Mouse (Mus musculus): ENCODE measurements around the gene Enah. TPM values are rescaled to one million over a fixed set of nuclear protein-coding genes. Genes with fewer than 3 reads are reported as not detected.

Gene Enah
- polyA plus RNA-seq, 1 experiment = 126 TPM

DNA sequence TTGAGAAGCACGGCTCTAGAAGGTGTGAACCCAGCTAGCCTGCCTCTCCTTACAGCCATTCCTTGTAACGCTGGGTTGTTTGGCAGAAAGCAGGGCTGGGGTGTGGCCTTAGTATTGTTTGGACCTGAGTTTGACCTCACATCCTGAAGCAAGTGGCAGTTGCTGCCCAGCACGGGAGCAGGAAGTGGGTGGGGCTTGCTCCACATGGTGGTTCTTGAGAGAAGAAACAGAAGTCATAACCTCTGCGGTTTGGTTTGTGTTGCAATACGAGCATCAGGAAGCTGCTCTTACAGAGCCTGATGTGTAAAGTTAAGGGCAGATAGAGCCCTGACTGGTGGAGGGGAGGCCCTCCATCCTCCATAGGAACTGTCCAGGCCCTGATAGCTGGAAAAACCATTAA is 159.1 kb downstream of the Enah start:
- Histone ChIP-seq H3K27ac (ENCODE audit: insufficient read depth, low read length) (no peak overlapping the region), H3K4me1 (ENCODE audit: control insufficient read depth, insufficient read depth, low read length) (no peaks in the 10 kb centered on the region), H3K4me3 (ENCODE audit: insufficient read depth, low read length) (no peak overlapping the region)
- TF ChIP-seq CTCF (IDR thresholded peaks at IDR 0.05; ENCODE audit: borderline replicate concordance, insufficient read depth, low read length) (no peak), POLR2A (IDR thresholded peaks at IDR 0.05; ENCODE audit: low read depth, low read length) (no peak)

DNA sequence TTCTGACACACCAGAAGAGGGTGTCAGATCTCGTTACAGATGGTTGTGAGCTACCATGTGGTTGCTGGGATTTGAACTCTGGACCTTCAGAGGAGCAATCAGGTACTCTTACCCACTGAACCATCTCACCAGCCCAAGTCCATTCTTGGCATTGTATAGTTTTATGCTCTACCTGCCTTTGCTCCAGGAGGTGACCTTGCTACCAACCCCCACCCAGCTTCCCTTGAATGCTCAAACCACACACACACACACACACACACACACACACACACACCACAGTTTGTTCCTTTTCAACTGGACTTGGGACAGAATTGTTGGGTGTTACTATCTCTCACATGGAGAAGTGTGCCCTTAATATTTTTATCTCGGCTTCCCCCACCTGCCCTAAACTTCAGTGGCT is 163.5 kb downstream of the Enah start:
- H3K27ac ChIP-seq (ENCODE audit: insufficient read depth, low read length) = no peak overlapping the region
- no peak for TF ChIP-seq POLR2A (IDR thresholded peaks at IDR 0.05; ENCODE audit: low read depth, low read length)
- TF ChIP-seq CTCF (IDR thresholded peaks at IDR 0.05; ENCODE audit: borderline replicate concordance, insufficient read depth, low read length) = no peak
- H3K4me1 ChIP-seq (ENCODE audit: control insufficient read depth, insufficient read depth, low read length) = no peaks in the 10 kb centered on the region
- H3K4me3 ChIP-seq (ENCODE audit: insufficient read depth, low read length) = no peak overlapping the region

DNA sequence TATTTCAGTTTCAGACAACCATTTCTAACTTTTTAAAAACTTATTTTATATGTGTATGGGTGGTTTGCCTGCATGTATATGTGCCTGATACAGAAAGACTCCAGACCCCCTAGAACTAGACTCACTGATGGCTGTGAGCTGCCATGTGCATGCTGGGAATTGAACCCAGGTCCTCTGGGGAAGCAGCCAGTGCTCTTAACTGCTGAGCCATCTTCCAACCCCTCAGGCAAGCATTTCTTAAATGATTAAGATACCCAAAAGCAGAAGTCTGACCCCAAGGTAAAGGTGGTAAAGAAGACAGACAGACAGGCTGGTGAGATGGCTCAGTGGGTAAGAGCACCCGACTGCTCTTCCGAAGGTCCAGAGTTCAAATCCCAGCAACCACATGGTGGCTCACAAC is 165.0 kb downstream of the Enah start:
- Histone ChIP-seq H3K27ac (ENCODE audit: insufficient read depth, low read length) (no peak overlapping the region), H3K4me3 (ENCODE audit: insufficient read depth, low read length) (no peak overlapping the region), H3K4me1 (ENCODE audit: control insufficient read depth, insufficient read depth, low read length) (no peaks in the 10 kb centered on the region)
- TF ChIP-seq CTCF (IDR thresholded peaks at IDR 0.05; ENCODE audit: borderline replicate concordance, insufficient read depth, low read length) (no peak), POLR2A (IDR thresholded peaks at IDR 0.05; ENCODE audit: low read depth, low read length) (no peak)

DNA sequence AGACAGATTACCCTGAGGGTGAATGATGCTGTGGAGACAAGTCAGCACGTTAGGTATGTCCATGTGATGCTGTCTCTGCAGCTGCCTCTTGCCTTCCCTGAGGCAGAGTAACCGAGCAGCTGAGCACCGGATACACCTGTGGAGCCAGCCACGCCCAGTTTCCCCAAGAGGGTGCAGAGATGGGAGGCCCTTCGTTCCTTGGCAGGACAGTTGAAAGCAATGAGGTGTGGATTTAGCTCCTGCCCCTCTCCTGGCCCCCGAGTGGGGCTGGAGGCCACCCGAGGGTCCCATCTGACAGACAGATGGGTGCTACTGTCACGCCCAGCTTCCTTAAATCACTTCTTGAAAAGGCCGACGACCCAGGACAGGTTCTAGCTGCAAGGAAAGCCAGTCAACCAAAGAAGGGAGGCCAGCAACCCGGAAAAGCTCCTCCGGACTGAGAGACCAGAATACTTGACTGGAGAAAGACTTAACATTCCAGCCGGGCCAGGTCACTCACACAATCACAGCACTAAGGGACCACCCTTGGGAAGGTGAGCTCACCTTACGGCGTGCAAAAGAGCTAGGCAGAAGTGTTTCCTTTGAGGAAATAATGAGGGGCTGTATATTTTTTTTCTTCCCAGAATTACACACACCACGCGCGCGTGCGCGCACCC is 166.6 kb downstream of the Enah start:
- Histone ChIP-seq H3K4me1 (ENCODE audit: control insufficient read depth, insufficient read depth, low read length) (no peaks in the 10 kb centered on the region; the same call in 1 of the 2 replicates), H3K27ac (ENCODE audit: insufficient read depth, low read length) (no peak overlapping the region), H3K4me3 (ENCODE audit: insufficient read depth, low read length) (no peak overlapping the region)
- TF ChIP-seq POLR2A (IDR thresholded peaks at IDR 0.05; ENCODE audit: low read depth, low read length) (no peak), CTCF (IDR thresholded peaks at IDR 0.05; ENCODE audit: borderline replicate concordance, insufficient read depth, low read length) (no peak)

DNA sequence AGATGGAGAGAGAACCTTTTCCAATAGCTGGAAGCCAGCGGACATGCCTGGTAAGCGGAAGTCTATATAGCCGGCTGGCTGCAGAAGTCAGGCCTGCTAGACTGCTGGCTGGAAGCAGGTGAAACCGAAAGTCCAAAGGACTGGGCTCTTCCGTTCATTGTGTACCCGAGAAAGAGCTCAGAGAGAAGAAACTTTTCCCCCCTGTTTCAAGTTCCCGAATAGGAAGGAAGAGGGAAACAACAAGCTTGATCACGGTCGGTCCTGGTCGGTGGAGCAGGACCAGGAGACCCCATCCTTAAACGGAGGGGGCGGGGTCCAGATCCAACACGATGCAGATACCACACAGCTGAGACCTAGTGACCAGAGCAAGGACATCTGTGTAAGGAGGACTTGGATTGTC is 167.3 kb downstream of the Enah start:
- no peak overlapping the region for H3K4me3 ChIP-seq (ENCODE audit: insufficient read depth, low read length)
- TF ChIP-seq POLR2A (IDR thresholded peaks at IDR 0.05; ENCODE audit: low read depth, low read length) = no peak
- TF ChIP-seq CTCF (IDR thresholded peaks at IDR 0.05; ENCODE audit: borderline replicate concordance, insufficient read depth, low read length) = no peak
- H3K4me1 ChIP-seq (ENCODE audit: control insufficient read depth, insufficient read depth, low read length) = no peaks in the 10 kb centered on the region; the same call in none of the 2 replicates
- no peak overlapping the region for H3K27ac ChIP-seq (ENCODE audit: insufficient read depth, low read length)

DNA sequence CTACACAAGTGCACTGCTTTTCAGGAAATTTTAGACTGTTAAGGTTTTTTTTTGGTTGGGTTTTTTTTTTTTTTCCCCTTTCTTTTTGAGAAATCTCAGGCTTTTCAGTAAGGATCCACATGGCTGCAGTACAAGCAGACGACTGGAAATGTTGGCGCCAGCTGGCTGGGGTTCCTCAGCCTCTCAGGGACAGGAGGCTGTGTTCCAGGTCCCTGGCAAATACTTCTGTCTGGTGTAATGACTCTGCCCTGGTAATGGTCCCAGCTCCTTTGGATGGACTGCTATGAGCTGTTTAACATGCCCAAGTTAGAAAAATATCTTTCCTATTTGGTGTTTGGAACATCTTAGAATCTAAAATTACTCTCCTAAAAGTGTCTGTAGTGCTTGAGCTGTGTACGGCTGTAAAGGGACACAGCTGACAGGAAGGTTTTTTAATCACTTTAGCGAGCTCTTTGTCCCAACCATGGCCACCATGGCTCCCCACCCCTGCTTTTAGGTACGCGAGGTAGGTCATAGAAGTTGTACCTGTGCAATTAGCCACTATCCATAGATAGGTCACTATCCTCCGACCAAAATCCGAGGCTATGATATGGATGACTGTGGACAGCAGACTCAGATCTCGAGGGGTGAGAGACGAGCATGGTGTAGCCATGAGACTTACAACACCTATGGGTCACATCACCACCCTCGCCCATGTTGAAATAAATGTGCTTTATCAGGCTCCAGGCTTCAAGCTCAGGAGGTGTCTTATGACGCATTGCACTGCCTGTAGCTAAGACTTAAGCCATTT is 168.1 kb downstream of the Enah start:
- TF ChIP-seq CTCF (IDR thresholded peaks at IDR 0.05; ENCODE audit: borderline replicate concordance, insufficient read depth, low read length) = no peak
- TF ChIP-seq POLR2A (IDR thresholded peaks at IDR 0.05; ENCODE audit: low read depth, low read length) = no peak

DNA sequence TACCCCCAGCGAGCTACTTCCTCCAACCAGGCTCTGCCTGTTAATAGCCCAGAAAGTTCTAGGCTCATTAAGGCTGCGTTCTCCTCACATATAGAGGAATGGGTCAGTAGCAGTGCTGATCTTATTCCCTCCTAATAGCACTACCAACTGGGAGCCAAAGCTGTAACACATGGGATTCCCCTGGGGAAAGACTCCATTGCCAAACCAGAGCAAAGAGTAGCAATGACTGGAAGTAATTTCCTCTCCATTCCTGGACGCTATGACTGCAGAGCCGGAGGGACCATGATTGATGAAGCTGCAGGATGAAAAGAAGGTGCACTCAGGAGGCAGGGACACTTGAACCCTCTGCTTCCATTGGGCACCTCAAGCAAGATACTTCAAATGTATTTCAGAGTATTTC is 169.3 kb downstream of the Enah start:
- Histone ChIP-seq H3K4me1 (ENCODE audit: control insufficient read depth, insufficient read depth, low read length) (no peaks in the 10 kb centered on the region; the same call in none of the 2 replicates), H3K27ac (ENCODE audit: insufficient read depth, low read length) (no peak overlapping the region), H3K4me3 (ENCODE audit: insufficient read depth, low read length) (no peak overlapping the region)
- no peak for TF ChIP-seq POLR2A (IDR thresholded peaks at IDR 0.05; ENCODE audit: low read depth, low read length)

More for the DNA sequence above, 168.1 kb downstream of the Enah start:
- no peak overlapping the region for H3K4me3 ChIP-seq (ENCODE audit: insufficient read depth, low read length)
- H3K27ac ChIP-seq (ENCODE audit: insufficient read depth, low read length) = no peak overlapping the region
- no peaks in the 10 kb centered on the region; the same call in none of the 2 replicates for H3K4me1 ChIP-seq (ENCODE audit: control insufficient read depth, insufficient read depth, low read length)

DNA sequence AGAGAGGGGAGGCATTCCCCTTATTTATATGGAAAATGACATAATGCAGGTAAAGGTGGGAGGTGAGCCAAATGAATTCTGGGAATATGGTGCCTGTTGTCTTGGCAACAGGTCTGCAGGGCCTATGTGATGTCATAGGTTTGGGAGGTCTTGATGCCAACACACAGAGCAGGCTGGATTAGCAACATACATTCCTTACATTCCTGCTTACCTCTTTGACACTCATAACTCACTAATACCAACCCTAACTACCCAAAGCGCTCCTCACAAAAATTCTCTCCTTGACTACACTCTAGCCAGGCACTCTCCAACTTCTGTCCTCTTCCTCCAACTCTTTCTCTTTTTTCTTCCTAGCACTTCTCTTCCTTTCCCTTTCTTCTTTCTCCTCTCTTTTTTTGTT is 171.6 kb downstream of the Enah start:
- H3K27ac ChIP-seq (ENCODE audit: insufficient read depth, low read length) = no peak overlapping the region
- no peak overlapping the region for H3K4me3 ChIP-seq (ENCODE audit: insufficient read depth, low read length)
- no peaks in the 10 kb centered on the region; the same call in none of the 2 replicates for H3K4me1 ChIP-seq (ENCODE audit: control insufficient read depth, insufficient read depth, low read length)
- TF ChIP-seq POLR2A (IDR thresholded peaks at IDR 0.05; ENCODE audit: low read depth, low read length) (no peak), CTCF (IDR thresholded peaks at IDR 0.05; ENCODE audit: borderline replicate concordance, insufficient read depth, low read length) (no peak)

DNA sequence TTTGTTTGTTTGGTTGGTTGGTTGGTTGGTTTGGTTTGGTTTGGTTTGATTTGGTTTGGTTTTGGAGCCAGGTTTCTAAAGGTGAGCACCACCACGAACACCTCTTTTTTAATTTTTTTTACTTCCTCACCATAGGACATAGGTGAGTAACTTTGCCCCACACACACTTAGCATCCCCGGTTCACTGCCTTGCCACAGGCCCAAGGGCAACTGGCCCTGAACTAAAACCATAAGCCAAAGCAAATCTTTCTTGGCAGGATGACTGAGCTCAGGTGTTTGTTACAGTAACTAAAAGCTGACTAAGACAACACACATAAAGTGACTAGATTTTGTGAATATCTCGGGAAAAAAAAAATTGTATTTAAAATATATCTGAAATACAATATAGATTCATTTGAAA is 172.4 kb downstream of the Enah start:
- Histone ChIP-seq H3K4me1 (ENCODE audit: control insufficient read depth, insufficient read depth, low read length) (no peaks in the 10 kb centered on the region; the same call in none of the 2 replicates), H3K27ac (ENCODE audit: insufficient read depth, low read length) (no peak overlapping the region), H3K4me3 (ENCODE audit: insufficient read depth, low read length) (no peak overlapping the region)
- TF ChIP-seq CTCF (IDR thresholded peaks at IDR 0.05; ENCODE audit: borderline replicate concordance, insufficient read depth, low read length) (no peak), POLR2A (IDR thresholded peaks at IDR 0.05; ENCODE audit: low read depth, low read length) (no peak)

Other genes with a start within 250 kb of the Enah start
- 51.4 and 52.2 TPM in 2 replicates for gene Lbr, start 176.9 kb downstream of the Enah start, polyA plus RNA-seq (2011; ENCODE audit: insufficient read length, low read depth, missing spikeins)
- 86.9 and 91.6 TPM in 2 replicates for gene Srp9, start 104.7 kb upstream of the Enah start, polyA plus RNA-seq (2011; ENCODE audit: insufficient read length, low read depth, missing spikeins)
- gene Vmn1r1, start 144.5 kb upstream of the Enah start, polyA plus RNA-seq (2011; ENCODE audit: insufficient read length, low read depth, missing spikeins) = not detected in 2 replicates

All from embryonic fibroblast, embryonic 13.5 days (primary cell).